Mouse (Mus musculus): ENCODE measurements around the gene Slc27a2. TPM values are rescaled to one million over a fixed set of nuclear protein-coding genes. Genes with fewer than 3 reads are reported as not detected.
A peak's percentile ranks its signal among the peaks of the same experiment; 100 is the strongest.

Slc27a2 gene
- polyA plus RNA-seq, 1 experiment from 2014 or later = 6.0 TPM

DNA sequence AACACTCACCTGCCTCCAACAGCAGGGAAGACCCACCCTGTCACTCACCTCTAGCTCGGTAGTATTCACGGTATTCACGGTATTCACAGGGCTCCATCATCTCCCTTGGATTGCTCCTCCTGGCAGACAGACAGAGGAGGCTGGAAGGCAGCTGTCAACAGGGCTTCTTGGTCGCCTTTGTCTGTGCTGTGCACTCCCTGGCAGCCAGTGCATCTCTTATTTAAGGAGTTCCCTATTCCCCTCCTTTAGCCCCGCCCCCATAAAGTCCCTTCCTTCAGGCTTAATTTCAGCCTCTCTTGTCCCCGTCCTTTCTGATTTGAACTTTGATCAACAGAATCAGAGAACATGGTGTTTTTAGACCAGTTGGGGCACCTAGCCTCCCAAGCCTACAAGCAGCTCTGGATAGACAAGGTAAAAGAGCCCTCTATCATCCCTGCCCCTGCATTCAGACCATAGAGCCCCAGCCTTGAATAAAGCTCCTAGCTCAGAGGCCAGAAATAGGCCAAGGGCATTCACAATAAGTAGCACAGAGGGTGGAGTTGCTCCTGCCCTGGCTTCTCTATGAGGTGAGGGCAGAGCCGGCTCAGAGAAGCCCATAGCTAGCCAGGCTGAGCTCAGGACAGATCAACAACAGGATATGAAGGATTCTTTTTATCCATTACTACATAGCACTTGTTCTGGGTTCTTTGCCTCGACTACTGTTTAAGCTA, 66.4 kb downstream of the Slc27a2 start:
- no peak for ATAC-seq
- Histone ChIP-seq H3K4me2 (replicated peaks) (no peak overlapping the region), H3K27me3 (no peaks in the 10 kb centered on the region), H3K4me3 (replicated peaks) (no peak overlapping the region), H3K9me3 (no peaks in the 10 kb centered on the region), H3K9ac (replicated peaks) (0 out of 2 replicates have a peak overlapping the region, but pooled peaks have one; percentile 19), H3K27ac (no peak overlapping the region), H3K4me1 (replicated peaks) (peaks cover 4% of the 10 kb centered on the region; the same call in 1 of the 2 replicates), H3K36me3 (no peaks in the 10 kb centered on the region)
- WGBS = 20% methylated on average over 8 of the region's 8 CpGs

DNA sequence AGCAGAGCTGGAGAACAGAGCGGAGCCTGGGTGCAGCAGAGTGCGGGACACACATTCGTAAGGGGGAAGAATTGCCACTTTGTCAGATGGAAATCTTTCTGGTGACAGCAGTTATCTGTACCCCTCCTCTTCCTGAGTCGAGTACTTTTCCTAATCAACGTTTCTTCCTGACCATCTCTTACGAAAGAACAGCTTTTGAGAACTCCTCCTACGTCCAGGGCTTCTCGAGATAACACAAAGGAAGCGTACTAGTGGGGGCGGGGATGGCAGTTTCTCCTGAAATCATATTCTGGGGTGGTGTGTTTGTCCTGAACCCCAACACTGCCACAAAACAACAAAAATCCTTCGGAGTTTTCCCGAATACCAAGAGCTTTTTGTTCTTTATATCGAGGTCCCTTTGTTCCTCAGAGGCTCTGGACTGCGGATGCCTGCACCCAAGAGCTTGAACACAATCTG, 67.1 kb downstream of the Slc27a2 start, which contains the start of gene Hdc:
Gene Hdc, minus strand, starts transcription at position 51 of the 456 bp plus-strand sequence.
- Histone ChIP-seq H3K9ac (replicated peaks) (0 out of 2 replicates have a peak within 1 kb of the TSS, but pooled peaks have one; percentile 19), H3K27ac (no peak within 1 kb of the TSS), H3K9me3 (no peaks in the 10 kb centered on the region), H3K4me2 (replicated peaks) (no peak within 1 kb of the TSS), H3K4me1 (replicated peaks) (peaks cover 4% of the 10 kb centered on the region; the same call in 1 of the 2 replicates), H3K27me3 (no peaks in the 10 kb centered on the region), H3K4me3 (replicated peaks) (no peak within 1 kb of the TSS), H3K36me3 (no peaks in the 10 kb centered on the region)
- ATAC-seq = no peak
- 76% methylated on average over 14 of the region's 14 CpGs for WGBS

- WGBS = 81% methylated on average over 2 of the region's 2 CpGs
- no peak overlapping the region for H3K9ac ChIP-seq (replicated peaks)
These were observed 70.2 kb downstream of the Slc27a2 start for GRCm38 (mm10) chr2:126622455-126622854.

DNA sequence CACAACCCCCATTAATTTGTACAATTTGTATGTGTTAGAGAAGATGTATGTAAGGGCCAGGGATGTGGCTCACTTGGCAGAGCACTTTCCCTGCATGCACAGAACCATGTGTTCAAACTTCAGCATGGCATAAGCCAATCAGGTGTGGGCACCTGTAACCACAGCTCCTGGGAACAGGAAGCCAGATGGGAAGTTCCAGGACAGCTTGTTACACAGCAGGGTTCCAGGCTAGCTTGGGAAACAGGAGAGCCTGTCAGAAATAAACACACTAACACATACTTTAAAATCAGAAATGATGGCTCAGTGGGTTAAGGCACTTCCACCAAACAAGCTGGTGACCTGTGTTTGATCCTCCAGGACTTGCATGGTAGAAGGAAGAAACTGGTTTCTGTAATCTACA, 70.9 kb downstream of the Slc27a2 start:
- Histone ChIP-seq H3K4me1 (replicated peaks) (peaks cover 4% of the 10 kb centered on the region; the same call in 1 of the 2 replicates), H3K27me3 (no peaks in the 10 kb centered on the region), H3K9ac (replicated peaks) (no peak overlapping the region), H3K27ac (no peak overlapping the region), H3K4me2 (replicated peaks) (no peak overlapping the region), H3K36me3 (peaks cover 7% of the 10 kb centered on the region; the same call in 1 of the 2 replicates), H3K4me3 (replicated peaks) (no peak overlapping the region), H3K9me3 (no peaks in the 10 kb centered on the region)
- ATAC-seq = no peak

More at GRCm38 (mm10) chr2:126622455-126622854, 70.2 kb downstream of the Slc27a2 start:
- Histone ChIP-seq H3K27me3 (no peaks in the 10 kb centered on the region), H3K36me3 (peaks cover 7% of the 10 kb centered on the region; the same call in 1 of the 2 replicates), H3K27ac (no peak overlapping the region), H3K4me3 (replicated peaks) (no peak overlapping the region), H3K9me3 (no peaks in the 10 kb centered on the region), H3K4me2 (replicated peaks) (no peak overlapping the region), H3K4me1 (replicated peaks) (peaks cover 4% of the 10 kb centered on the region; the same call in 1 of the 2 replicates)
- ATAC-seq = no peak

DNA sequence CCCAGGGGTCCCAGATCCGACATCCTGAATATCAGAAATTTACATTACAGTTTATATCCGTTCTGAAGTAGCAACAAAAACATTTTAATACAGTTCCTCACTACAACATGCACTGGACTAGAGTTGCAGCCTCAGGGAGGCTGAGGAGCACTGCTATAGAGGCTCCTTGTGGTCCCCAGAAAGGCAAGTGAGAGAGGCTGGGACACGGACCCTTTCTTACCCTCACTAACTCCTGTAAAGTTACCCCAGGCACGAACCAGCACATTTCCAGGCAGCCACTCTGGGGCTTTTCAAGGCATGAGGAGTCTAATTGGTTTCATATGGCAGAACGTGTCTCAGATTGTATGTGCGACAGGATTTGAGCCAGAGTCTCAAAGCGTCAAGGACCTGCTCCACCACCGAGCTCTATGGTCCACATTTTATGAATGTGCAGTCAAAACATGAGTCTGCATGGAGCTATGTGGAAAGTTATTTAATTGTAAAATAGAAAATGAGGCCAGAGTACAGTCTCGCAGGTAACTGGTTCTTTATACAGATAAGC, 76.3 kb downstream of the Slc27a2 start:
- H3K4me2 ChIP-seq (replicated peaks) = no peak overlapping the region
- no peaks in the 10 kb centered on the region for H3K4me1 ChIP-seq (replicated peaks)
- no peak overlapping the region for H3K9ac ChIP-seq (replicated peaks)
- 92% methylated on average over 9 of the region's 9 CpGs for WGBS
- H3K9me3 ChIP-seq = no peaks in the 10 kb centered on the region
- no peak overlapping the region for H3K27ac ChIP-seq
- no peak for ATAC-seq
- H3K4me3 ChIP-seq (replicated peaks) = no peak overlapping the region
- peaks cover 30% of the 10 kb centered on the region for H3K36me3 ChIP-seq
- H3K27me3 ChIP-seq = no peaks in the 10 kb centered on the region

DNA sequence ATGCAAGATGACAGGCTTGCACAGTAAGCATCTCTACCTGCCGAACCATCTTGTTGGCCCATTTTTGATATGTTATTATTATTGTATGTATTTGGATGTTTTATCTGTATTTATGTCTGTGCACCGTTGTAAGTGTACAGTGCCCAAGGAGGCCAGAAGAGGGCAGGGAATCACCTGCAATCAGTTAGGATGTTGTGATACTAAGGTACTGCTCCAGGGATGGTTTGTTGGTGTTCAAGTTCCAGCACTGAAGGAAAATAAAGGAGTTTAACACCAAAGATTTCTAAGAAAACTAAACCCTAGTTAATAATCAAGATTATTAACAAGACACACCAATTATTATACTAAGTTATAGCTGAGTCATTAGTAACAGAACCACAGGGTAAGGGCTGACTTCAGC, 81.0 kb downstream of the Slc27a2 start:
- ATAC-seq = no peak
- no peak overlapping the region for H3K4me2 ChIP-seq (replicated peaks)
- H3K4me3 ChIP-seq (replicated peaks) = no peak overlapping the region
- no peaks in the 10 kb centered on the region for H3K27me3 ChIP-seq
- no peak overlapping the region for H3K27ac ChIP-seq
- 87% methylated on average over 2 of the region's 2 CpGs for whole genome bisulfite sequencing
- H3K9me3 ChIP-seq = no peaks in the 10 kb centered on the region
- H3K4me1 ChIP-seq (replicated peaks) = no peaks in the 10 kb centered on the region
- H3K36me3 ChIP-seq = peaks cover 39% of the 10 kb centered on the region
- H3K9ac ChIP-seq (replicated peaks) = no peak overlapping the region

- H3K4me3 ChIP-seq (replicated peaks) = no peak overlapping the region
- H3K4me1 ChIP-seq (replicated peaks) = no peaks in the 10 kb centered on the region
- no peak overlapping the region for H3K4me2 ChIP-seq (replicated peaks)
- H3K36me3 ChIP-seq = peaks cover 53% of the 10 kb centered on the region
- H3K27me3 ChIP-seq = no peaks in the 10 kb centered on the region
- H3K27ac ChIP-seq = no peak overlapping the region
- WGBS = 90% methylated on average over 12 of the region's 12 CpGs
- no peak overlapping the region for H3K9ac ChIP-seq (replicated peaks)
- H3K9me3 ChIP-seq = no peaks in the 10 kb centered on the region
- ATAC-seq = no peak
These were observed 84.0 kb downstream of the Slc27a2 start for GRCm38 (mm10) chr2:126635939-126636823.

Other genes starting within 250 kb of the Slc27a2 start
- gene Atp8b4, start 51.7 kb upstream of the Slc27a2 start, polyA plus RNA-seq (2015; fragmentation: Nextera tagmentation; extraction: Ambion mirVana) = not detected in 2 replicates
- gene Hdc, start 66.9 kb downstream of the Slc27a2 start, polyA plus RNA-seq (2015; fragmentation: Nextera tagmentation; extraction: Ambion mirVana) = 0.58 and 0.97 TPM in 2 replicates
- 60.7 and 62.1 TPM in 2 replicates for gene Gabpb1, start 123.9 kb downstream of the Slc27a2 start, polyA plus RNA-seq (2015; fragmentation: Nextera tagmentation; extraction: Ambion mirVana)
- 28.6 and 28.7 TPM in 2 replicates for gene Usp8, start 154.9 kb downstream of the Slc27a2 start, polyA plus RNA-seq (2015; fragmentation: Nextera tagmentation; extraction: Ambion mirVana)
- gene Usp50, start 231.1 kb downstream of the Slc27a2 start, polyA plus RNA-seq (2015; fragmentation: Nextera tagmentation; extraction: Ambion mirVana) = 2.6 and 2.7 TPM in 2 replicates

Measured in midbrain, embryonic 13.5 days (tissue).